Mouse (Mus musculus) kidney, adult 2 months (tissue): ENCODE measurements around the gene Wnt9b. TPM values are rescaled to one million over a fixed set of nuclear protein-coding genes. Genes with fewer than 3 reads are reported as not detected.
A peak's percentile ranks its signal among the peaks of the same experiment; 100 is the strongest.

Experiments used
- DNase-seq: peaks from one replicate; pipeline ENCODE4 v3.0.0; 2021
- H3K27ac ChIP-seq: fragments of 200-500 bp; 2 replicates; pipeline ENCODE4 v1.5.1; 2012; ENCODE audit warnings: low read depth, low read length, control low read depth, inconsistent platforms; ENCODE audit not compliant: insufficient read depth
- H3K27me3 ChIP-seq: fragments of 200-500 bp; replicated peaks from 2 replicates; pipeline ENCODE4 v1.6.1; 2012; ENCODE audit warnings: mild to moderate bottlenecking, moderate library complexity, low read length, inconsistent platforms; ENCODE audit not compliant: control insufficient read depth, insufficient read depth
- H3K36me3 ChIP-seq: fragments of 200-500 bp; 2 replicates; pipeline ENCODE4 v1.6.1; 2012; ENCODE audit warnings: mild to moderate bottlenecking, moderate library complexity, low read length, inconsistent platforms; ENCODE audit not compliant: control insufficient read depth, insufficient read depth
- H3K4me1 ChIP-seq: fragments of 200-500 bp; 2 replicates; pipeline ENCODE4 v1.6.1; 2011; ENCODE audit warnings: low read length; ENCODE audit not compliant: control insufficient read depth, insufficient read depth
- H3K4me3 ChIP-seq: fragments of 200-500 bp; 2 replicates; pipeline ENCODE4 v1.5.1; 2011; ENCODE audit warnings: mild to moderate bottlenecking, low read depth, low read length, control low read depth; ENCODE audit not compliant: insufficient read depth
- CTCF ChIP-seq: fragments of 200-500 bp; conservative IDR thresholded peaks from 2 replicates; pipeline ENCODE4 v1.5.1; 2011; ENCODE audit warnings: low read depth, mild to moderate bottlenecking, control low read depth, low read length, moderate library complexity, mixed read lengths; ENCODE audit not compliant: insufficient read depth, insufficient read length
- POLR2A ChIP-seq: fragments of 200-500 bp; IDR thresholded peaks from one replicate; pipeline ENCODE4 v1.6.1; 2011; ENCODE audit warnings: low read depth, low read length, control low read depth
- WGBS: fragments of 180-500 bp; shearing (Covaris S2); methylation state at CpG from one replicate; pipeline ENCODE4 v1.1.7; 2018; 5-methylcytosine and 5-hydroxymethylcytosine counted together
- polyA plus RNA-seq: library from polyadenylated mRNA; depleted of rRNA; stranded (reverse); fragments of >200 nt; gene quantifications from 2 replicates; pipeline ENCODE4 v1.2.3, GENCODE M21; 2012; rRNA removed

Gene Wnt9b
- polyA plus RNA-seq: 2.7 and 3.5 TPM in 2 replicates

GRCm38 (mm10) chr11:103749306-103750089 is at the start of gene Wnt9b:
Gene Wnt9b (minus strand): TSS chr11:103749821.
- peak within 1 kb of the TSS; percentile 59 for H3K4me3 ChIP-seq
- DNase-seq: peak; percentile 72
- 1% methylated on average over 68 of the region's 68 CpGs for WGBS
- no peak for TF ChIP-seq POLR2A
- no peak for TF ChIP-seq CTCF
- H3K36me3 ChIP-seq: no peaks in the 10 kb centered on the region
- no peaks in the 10 kb centered on the region for H3K27me3 ChIP-seq
- peaks cover 5% of the 10 kb centered on the region; the same call in 1 of the 2 replicates for H3K4me1 ChIP-seq
- H3K27ac ChIP-seq: no peak within 1 kb of the TSS

- Histone ChIP-seq H3K4me1 (no peaks in the 10 kb centered on the region), H3K27me3 (no peaks in the 10 kb centered on the region; the same call in 1 of the 2 replicates)
- 60% methylated on average over 5 of the region's 5 CpGs for WGBS
Observed at GRCm38 (mm10) chr11:103789951-103790350, 40.3 kb upstream of the Wnt9b start.

GRCm38 (mm10) chr11:103780152-103780551 is 30.5 kb upstream of the Wnt9b start:
- Histone ChIP-seq H3K4me3 (no peak overlapping the region), H3K36me3 (no peaks in the 10 kb centered on the region), H3K4me1 (no peaks in the 10 kb centered on the region), H3K27ac (no peak overlapping the region), H3K27me3 (no peaks in the 10 kb centered on the region)
- no peak for DNase-seq
- TF ChIP-seq CTCF: no peak
- TF ChIP-seq POLR2A: no peak
- WGBS: 37% methylated on average over 9 of the region's 9 CpGs

More at GRCm38 (mm10) chr11:103789951-103790350, 40.3 kb upstream of the Wnt9b start:
- Histone ChIP-seq H3K27ac (no peak overlapping the region), H3K4me3 (no peak overlapping the region), H3K36me3 (no peaks in the 10 kb centered on the region)
- no peak for DNase-seq
- TF ChIP-seq POLR2A: no peak
- TF ChIP-seq CTCF: no peak

DNA sequence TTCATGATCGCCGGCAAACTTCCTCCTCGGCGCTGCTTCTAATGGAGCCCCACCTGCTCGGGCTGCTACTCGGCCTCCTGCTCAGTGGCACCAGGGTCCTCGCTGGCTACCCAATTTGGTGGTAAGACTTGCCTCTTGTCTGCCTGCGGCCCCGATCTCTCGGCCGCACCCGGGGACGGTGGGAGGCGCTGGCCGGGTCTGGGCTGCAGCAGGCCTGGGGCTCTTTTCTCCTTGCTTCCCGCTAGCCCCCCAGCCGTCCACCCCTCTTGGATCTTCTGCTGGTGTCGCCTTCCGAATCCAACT is 24.6 kb upstream of the Wnt9b start:
- no peak for DNase-seq
- TF ChIP-seq CTCF: no peak
- TF ChIP-seq POLR2A: no peak
- no peaks in the 10 kb centered on the region for H3K36me3 ChIP-seq
- no peak overlapping the region for H3K27ac ChIP-seq
- WGBS: 1% methylated on average over 19 of the region's 19 CpGs
- no peaks in the 10 kb centered on the region for H3K4me1 ChIP-seq
- no peaks in the 10 kb centered on the region; the same call in 1 of the 2 replicates for H3K27me3 ChIP-seq
- H3K4me3 ChIP-seq: no peak overlapping the region

GRCm38 (mm10) chr11:103773387-103774227 is 24.0 kb upstream of the Wnt9b start, which contains the start of gene Wnt3:
Gene Wnt3 (plus strand): TSS chr11:103774150.
- no peak for DNase-seq

GRCm38 (mm10) chr11:103772505-103773386 is 23.1 kb upstream of the Wnt9b start:
- no peaks in the 10 kb centered on the region; the same call in 1 of the 2 replicates for H3K27me3 ChIP-seq
- H3K27ac ChIP-seq: no peak overlapping the region
- H3K4me1 ChIP-seq: no peaks in the 10 kb centered on the region
- WGBS: 3% methylated on average over 23 of the region's 23 CpGs
- TF ChIP-seq CTCF (no peak), POLR2A (no peak)
- no peak overlapping the region for H3K4me3 ChIP-seq
- DNase-seq: no peak
- no peaks in the 10 kb centered on the region for H3K36me3 ChIP-seq

More at GRCm38 (mm10) chr11:103773387-103774227, 24.0 kb upstream of the Wnt9b start, which contains the start of gene Wnt3:
- no peaks in the 10 kb centered on the region; the same call in 1 of the 2 replicates for H3K27me3 ChIP-seq
- no peak for TF ChIP-seq CTCF
- no peak for TF ChIP-seq POLR2A
- no peaks in the 10 kb centered on the region for H3K36me3 ChIP-seq
- no peak within 1 kb of the TSS for H3K27ac ChIP-seq
- no peak within 1 kb of the TSS for H3K4me3 ChIP-seq
- no peaks in the 10 kb centered on the region for H3K4me1 ChIP-seq
- 1% methylated on average over 60 of the region's 60 CpGs for WGBS
